ENCODE assay signal across 8 mouse cellular contexts in genomic region chr3:92081285-92081931, GRCm38 (mm10). TPM values are rescaled to one million over a fixed set of nuclear protein-coding genes. Genes with fewer than 3 reads are reported as not detected.
DNase-seq lines count a peak whose midpoint lies in the region; ATAC-seq and TF ChIP-seq lines count a peak whose summit lies in the region.

No protein-coding gene starts in this region.

- peak overlapping the region; percentile 70 for H3K9ac ChIP-seq in heart, embryonic 14.5 days (ENCODE audit: low read length)
- peak overlapping the region; percentile 30; the same call in 1 of the 2 replicates for H3K9ac ChIP-seq in liver, postnatal 0 days (replicated peaks)
- peak overlapping the region; percentile 87 for H3K9ac ChIP-seq in neural tube, embryonic 13.5 days

- peak; percentile 58 for ATAC-seq in heart, embryonic 14.5 days (ENCODE audit: insufficient number of reproducible peaks, insufficient read depth, low FRiP score, low read depth)
- ATAC-seq in liver, postnatal 0 days, result peak; percentile 33
- peak; percentile 79 for ATAC-seq in neural tube, embryonic 13.5 days (ENCODE audit: low read depth)

- DNase-seq in urinary bladder, adult 2 months (ENCODE audit: low spot score), result peak; percentile 27
- DNase-seq in urinary bladder, postnatal 10 days (ENCODE audit: low spot score), result no peak
- DNase-seq in kidney, postnatal 36 days, result peak; percentile 32 to 61
- no peak for DNase-seq in liver, postnatal 0 days
- peak; percentile 15 to 16 for DNase-seq in thymus, postnatal 10 days (ENCODE audit: low spot score in 2 of 2)

- no peaks in the 10 kb centered on the region; the same call in 1 of the 2 replicates for H3K4me1 ChIP-seq in embryonic fibroblast, embryonic 13.5 days (ENCODE audit: control insufficient read depth, insufficient read depth, low read length)
- H3K4me1 ChIP-seq in heart, embryonic 14.5 days (ENCODE audit: control insufficient read depth in 2 of 2, insufficient read depth in 2 of 2, low read length in 2 of 2), result peaks cover 2 to 3% of the 10 kb centered on the region in 2 experiments; a peak in 2 of 4 replicates
- H3K4me1 ChIP-seq in liver, postnatal 0 days (ENCODE audit: insufficient read depth), result peaks cover 10% of the 10 kb centered on the region
- peaks cover 15% of the 10 kb centered on the region for H3K4me1 ChIP-seq in neural tube, embryonic 13.5 days (replicated peaks)

- peak overlapping the region; percentile 98 for H3K4me2 ChIP-seq in heart, embryonic 14.5 days (ENCODE audit: low read length)
- peak overlapping the region; percentile 90 for H3K4me2 ChIP-seq in liver, postnatal 0 days (ENCODE audit: low read depth, low read length)
- peak overlapping the region; percentile 75 for H3K4me2 ChIP-seq in neural tube, embryonic 13.5 days

- H3K9me3 ChIP-seq in heart, embryonic 14.5 days (ENCODE audit: control insufficient read depth, low read length), result no peaks in the 10 kb centered on the region
- H3K9me3 ChIP-seq in liver, postnatal 0 days (ENCODE audit: low read length), result no peaks in the 10 kb centered on the region
- H3K9me3 ChIP-seq in neural tube, embryonic 13.5 days, result no peaks in the 10 kb centered on the region

- under 1% methylated on average over 61 of the region's 76 CpGs for WGBS in heart, embryonic 14.5 days
- 1% methylated on average over 68 of the region's 76 CpGs for WGBS in liver, postnatal 0 days (ENCODE audit: insufficient replicate concordance)
- under 1% methylated on average over 59 of the region's 76 CpGs for WGBS in neural tube, embryonic 13.5 days

- H3K4me3 ChIP-seq in embryonic fibroblast, embryonic 13.5 days (ENCODE audit: insufficient read depth, low read length), result peak overlapping the region; percentile 54; the same call in 1 of the 2 replicates
- peak overlapping the region; percentile 77 to 81 for H3K4me3 ChIP-seq in heart, embryonic 14.5 days (ENCODE audit: control insufficient read depth in 1 of 2, insufficient read depth in 1 of 2, low read depth in 1 of 2, low read length in 2 of 2)
- peak overlapping the region; percentile 63 for H3K4me3 ChIP-seq in liver, postnatal 0 days (ENCODE audit: low read depth, low read length)
- H3K4me3 ChIP-seq in neural tube, embryonic 13.5 days, result peak overlapping the region; percentile 66

- no peak overlapping the region for H3K27ac ChIP-seq in embryonic fibroblast, embryonic 13.5 days (ENCODE audit: insufficient read depth, low read length)
- peak overlapping the region in 1 of 2 experiments; percentile 44; a peak in 2 of 4 replicates for H3K27ac ChIP-seq in heart, embryonic 14.5 days (replicated peaks in 1 of 2; ENCODE audit: control insufficient read depth in 1 of 2, insufficient read depth in 1 of 2, low read depth in 2 of 2, low read length in 2 of 2)
- no peak overlapping the region for H3K27ac ChIP-seq in liver, postnatal 0 days (ENCODE audit: low read depth)
- H3K27ac ChIP-seq in neural tube, embryonic 13.5 days (replicated peaks), result peak overlapping the region; percentile 95

- H3K27me3 ChIP-seq in heart, embryonic 14.5 days (ENCODE audit: control insufficient read depth, insufficient read depth, low read length), result peaks cover 31% of the 10 kb centered on the region
- peaks cover 54% of the 10 kb centered on the region for H3K27me3 ChIP-seq in liver, postnatal 0 days (ENCODE audit: insufficient read depth, low read length)
- H3K27me3 ChIP-seq in neural tube, embryonic 13.5 days, result peaks cover 43% of the 10 kb centered on the region

- no peaks in the 10 kb centered on the region for H3K36me3 ChIP-seq in heart, embryonic 14.5 days (ENCODE audit: control insufficient read depth, insufficient read depth, low read length)
- H3K36me3 ChIP-seq in liver, postnatal 0 days (replicated peaks; ENCODE audit: insufficient read depth, low read length), result no peaks in the 10 kb centered on the region
- no peaks in the 10 kb centered on the region for H3K36me3 ChIP-seq in neural tube, embryonic 13.5 days

- TF ChIP-seq EP300 in liver, postnatal 0 days (IDR thresholded peaks at IDR 0.05; ENCODE audit: low read depth), result no peak

- no peak for TF ChIP-seq POLR2A in embryonic fibroblast, embryonic 13.5 days (IDR thresholded peaks at IDR 0.05; ENCODE audit: low read depth, low read length)

- no peak for TF ChIP-seq CTCF in embryonic fibroblast, embryonic 13.5 days (IDR thresholded peaks at IDR 0.05; ENCODE audit: borderline replicate concordance, insufficient read depth, low read length)
- no peak for TF ChIP-seq CTCF in liver, postnatal 0 days (IDR thresholded peaks at IDR 0.05; ENCODE audit: low read depth)

RNA-seq across cellular contexts. Expression of gene Lor, which starts 1.5 kb away (rescaled TPM):
- polyA plus RNA-seq in urinary bladder, adult 2 months (2012; rRNA removed), result 0.13 and 0.17 TPM in 2 replicates
- polyA plus RNA-seq in embryonic fibroblast, embryonic 13.5 days (2011; ENCODE audit: insufficient read length, low read depth, missing spikeins), result not detected in 2 replicates
- polyA plus RNA-seq in heart, embryonic 14.5 days (2014; fragmentation: Nextera tagmentation; extraction: Ambion mirVana), result 0.22 and 0.36 TPM in 2 replicates
- polyA plus RNA-seq in liver, postnatal 0 days (2015; fragmentation: Nextera tagmentation; extraction: Ambion mirVana), result 0.06 TPM in 1 of 2 replicates, not detected in the other
- polyA plus RNA-seq in neural tube, embryonic 13.5 days (2015; fragmentation: Nextera tagmentation; extraction: Ambion mirVana), result 4.5 and 4.8 TPM in 2 replicates

RNA-seq across cellular contexts. Expression of gene Prr9, which starts 42.3 kb away (rescaled TPM):
- not detected in 2 replicates for polyA plus RNA-seq in urinary bladder, adult 2 months (2012; rRNA removed)
- 0.42 TPM in 1 of 2 replicates, not detected in the other for polyA plus RNA-seq in embryonic fibroblast, embryonic 13.5 days (2011; ENCODE audit: insufficient read length, low read depth, missing spikeins)
- not detected in 2 replicates for polyA plus RNA-seq in heart, embryonic 14.5 days (2014; fragmentation: Nextera tagmentation; extraction: Ambion mirVana)
- not detected in 2 replicates for polyA plus RNA-seq in liver, postnatal 0 days (2015; fragmentation: Nextera tagmentation; extraction: Ambion mirVana)
- not detected in 2 replicates for polyA plus RNA-seq in neural tube, embryonic 13.5 days (2015; fragmentation: Nextera tagmentation; extraction: Ambion mirVana)

Comparison
In these comparisons a context has a peak if more than half of its experiments do, and no peak if none do; other contexts are left out.
1. DNase-seq: peak in urinary bladder, adult 2 months (single experiment), kidney, postnatal 36 days (2 of 2) and thymus, postnatal 10 days (2 of 2); none in urinary bladder, postnatal 10 days (single experiment) and liver, postnatal 0 days (single experiment).
2. H3K9ac ChIP-seq: peak in every context shown above with its lines; median percentile 87 in neural tube, embryonic 13.5 days; 70 in heart, embryonic 14.5 days; 30 in liver, postnatal 0 days.
3. Peak in every context shown above with its lines, with median percentiles within 50 percentile points of each other: H3K4me3 ChIP-seq, ATAC-seq and H3K4me2 ChIP-seq.